Mouse (Mus musculus) midbrain, embryonic 14.5 days (tissue): Measurements from ENCODE around the gene Drg1. TPM values are rescaled to one million over a fixed set of nuclear protein-coding genes. Genes with fewer than 3 reads are reported as not detected.
"Not testable (repeated sequence)": the region's sequence is repeated elsewhere in the genome, so short reads cannot be mapped to it uniquely, and the experiment has no call there.

Experiments used
- ATAC-seq: fragments of 200-750 bp; cut with Nextera tagmentation; 2 replicates; pipeline ENCODE4 v1.8.0; 2017; ENCODE audit warnings: moderate number of reproducible peaks, moderate library complexity; ENCODE audit not compliant: low FRiP score, low TSS enrichment
- DNase-seq: peaks from one replicate; pipeline ENCODE4 v3.0.0-alpha.2; 2015
- H3K27ac ChIP-seq: fragments of 300-500 bp; sonication (generic); replicated peaks from 2 replicates; pipeline ENCODE4 v1.5.1; 2014; ENCODE audit warnings: mild to moderate bottlenecking, low read depth, low read length, moderate library complexity
- H3K27me3 ChIP-seq: fragments of 300-500 bp; sonication (generic); 2 replicates; pipeline ENCODE4 v1.6.1; 2014; ENCODE audit warnings: low read length, control low read depth, mixed read lengths; ENCODE audit not compliant: control insufficient read depth, insufficient read depth
- H3K36me3 ChIP-seq: fragments of 300-500 bp; sonication (generic); 2 replicates; pipeline ENCODE4 v1.6.1; 2014; ENCODE audit warnings: low read length, control low read depth; ENCODE audit not compliant: control insufficient read depth, insufficient read depth
- H3K4me1 ChIP-seq: fragments of 300-500 bp; sonication (generic); 2 replicates; pipeline ENCODE4 v1.6.1; 2014; ENCODE audit warnings: mild to moderate bottlenecking, antibody characterized with exemption, low read length, control low read depth; ENCODE audit not compliant: control insufficient read depth, insufficient read depth
- H3K4me2 ChIP-seq: fragments of 300-500 bp; sonication (generic); 2 replicates; pipeline ENCODE4 v1.6.1; 2014; ENCODE audit warnings: mild to moderate bottlenecking, low read length, moderate library complexity
- H3K4me3 ChIP-seq: fragments of 300-500 bp; sonication (generic); replicated peaks from 2 replicates; pipeline ENCODE4 v1.5.1; 2014; ENCODE audit warnings: low read depth, low read length
- H3K9ac ChIP-seq: fragments of 300-500 bp; sonication (generic); replicated peaks from 2 replicates; pipeline ENCODE4 v1.6.1; 2014; ENCODE audit warnings: mild to moderate bottlenecking, low read length, moderate library complexity
- H3K9me3 ChIP-seq: fragments of 300-500 bp; sonication (generic); 2 replicates; pipeline ENCODE4 v1.6.1; 2016; ENCODE audit warnings: low read length, control low read depth, mixed read lengths; ENCODE audit not compliant: control insufficient read depth
- WGBS: fragments of 180-500 bp; shearing (Covaris S2); extraction: QIAGEN DNeasy Blood & Tissue Kit; methylation state at CpG from one replicate; pipeline ENCODE4 v1.1.7; 2014; 5-methylcytosine and 5-hydroxymethylcytosine counted together
- polyA plus RNA-seq: library from polyadenylated mRNA; unstranded; fragments of >200 nt; fragmentation: Nextera tagmentation; extraction: Ambion mirVana; gene quantifications from 2 replicates; pipeline ENCODE4 v1.2.1, GENCODE M21; 2014

Drg1 gene
- polyA plus RNA-seq, 1 experiment from 2014 or later, result 242 TPM

DNA sequence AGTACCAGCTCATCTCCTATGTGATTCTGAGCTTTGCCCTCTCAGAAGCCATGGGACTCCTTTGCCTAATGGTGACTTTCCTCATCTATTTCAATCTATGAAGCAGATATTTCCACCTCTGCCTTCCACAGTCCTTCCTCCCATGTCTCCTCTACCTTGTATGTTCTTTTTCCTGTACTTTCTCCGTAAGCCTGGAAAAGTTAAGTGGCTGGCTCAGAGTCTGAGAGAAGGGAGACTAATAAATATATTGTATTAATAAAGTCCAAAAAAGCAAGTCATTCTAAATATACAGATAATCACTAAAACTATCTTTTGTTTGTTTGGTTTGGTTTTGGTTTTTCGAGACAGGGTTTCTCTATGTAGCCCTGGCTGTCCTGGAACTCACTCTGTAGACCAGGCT lies 103.1 kb downstream of the Drg1 start:
- not testable (repeated sequence) for H3K4me1 ChIP-seq, H3K9ac ChIP-seq, H3K27me3 ChIP-seq, H3K36me3 ChIP-seq, H3K27ac ChIP-seq, H3K4me2 ChIP-seq, ATAC-seq, H3K4me3 ChIP-seq, DNase-seq
- WGBS, result 81% methylated on average over 2 of the region's 2 CpGs
- H3K9me3 ChIP-seq, result peaks cover 23% of the 10 kb centered on the region

DNA sequence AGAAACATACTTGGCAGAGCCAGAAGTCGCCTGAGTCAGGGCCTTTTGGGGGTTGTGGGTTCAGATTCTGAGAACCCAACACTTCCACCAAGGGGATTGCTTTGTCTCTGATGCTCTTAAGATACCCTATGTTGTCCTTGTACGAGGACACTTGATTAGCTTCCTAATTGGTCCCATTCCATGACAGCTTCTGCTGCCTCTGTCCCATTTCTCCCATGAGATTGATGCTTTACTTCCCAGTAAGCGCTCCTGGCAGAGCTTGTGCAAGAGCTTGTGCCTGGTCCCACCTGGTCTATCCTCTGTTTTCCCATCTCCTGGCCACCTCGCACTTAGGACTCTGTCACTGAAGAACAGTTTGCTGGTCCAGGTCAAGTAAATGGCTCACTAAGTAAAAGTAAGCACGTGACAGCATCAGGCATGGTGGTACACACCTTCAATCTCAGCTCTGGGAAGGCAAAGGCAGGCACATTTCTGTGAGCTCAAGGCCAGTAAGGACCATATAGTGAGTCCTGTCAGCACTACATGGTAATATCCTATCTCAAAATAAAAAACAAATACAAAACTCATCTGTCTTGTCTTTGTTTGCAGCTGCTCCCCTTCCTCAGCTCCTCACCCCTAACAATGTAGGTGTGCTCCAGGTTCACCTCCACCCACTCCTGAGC lies 103.8 kb downstream of the Drg1 start:
- H3K4me2 ChIP-seq, DNase-seq, H3K4me1 ChIP-seq, H3K4me3 ChIP-seq, H3K27ac ChIP-seq, H3K27me3 ChIP-seq, H3K36me3 ChIP-seq, H3K9ac ChIP-seq: not testable (repeated sequence)
- peak; percentile 41 for ATAC-seq
- H3K9me3 ChIP-seq, result peaks cover 20% of the 10 kb centered on the region
- WGBS, result 68% methylated on average over 5 of the region's 5 CpGs

DNA sequence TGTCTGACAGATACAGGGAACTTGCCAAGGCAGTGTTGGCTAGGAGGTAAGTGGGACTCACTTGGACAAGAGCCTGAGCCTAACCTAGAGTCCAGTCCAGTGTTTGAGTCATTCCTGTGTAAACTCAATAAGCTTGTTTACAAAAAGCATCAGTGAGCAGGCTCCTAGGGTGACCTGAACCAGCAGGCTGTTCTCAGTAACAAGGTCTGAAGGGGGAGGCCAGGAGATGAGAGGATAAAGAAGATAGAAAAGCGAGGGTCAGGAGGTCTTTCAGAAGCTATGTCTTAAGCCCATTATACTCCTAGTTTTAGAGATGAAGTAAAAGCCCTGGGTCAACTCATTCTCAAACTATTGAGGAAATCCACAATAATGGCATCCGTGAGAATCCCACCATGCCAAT lies 104.8 kb downstream of the Drg1 start:
- not testable (repeated sequence) for H3K27me3 ChIP-seq, H3K4me1 ChIP-seq, H3K27ac ChIP-seq, DNase-seq, H3K36me3 ChIP-seq, ATAC-seq, H3K9ac ChIP-seq, H3K4me2 ChIP-seq, H3K4me3 ChIP-seq
- H3K9me3 ChIP-seq, result peaks cover 20% of the 10 kb centered on the region
- 58% methylated on average over 1 of the region's 2 CpGs for WGBS

DNA sequence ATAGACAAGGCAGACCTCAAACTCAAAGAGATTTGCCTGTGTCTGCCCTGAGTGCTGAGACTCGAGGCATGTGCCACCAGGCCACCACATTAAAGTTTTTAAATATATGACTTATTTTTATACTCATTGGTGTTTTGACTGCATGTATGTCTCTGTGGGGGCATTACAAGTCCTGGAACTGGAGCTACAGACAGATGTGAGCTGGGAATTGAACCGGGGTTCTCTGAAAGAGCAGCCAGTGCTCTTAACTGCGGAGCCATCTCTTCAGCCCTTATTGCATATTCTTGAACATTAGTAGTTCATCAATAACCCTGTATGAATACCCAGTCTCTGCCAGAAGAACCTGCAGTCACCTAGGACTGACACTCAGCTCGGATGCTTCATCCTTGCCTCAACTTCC lies 107.4 kb downstream of the Drg1 start:
- H3K27me3 ChIP-seq, H3K27ac ChIP-seq, H3K4me3 ChIP-seq, H3K4me2 ChIP-seq, H3K9ac ChIP-seq, ATAC-seq, H3K36me3 ChIP-seq, H3K4me1 ChIP-seq, DNase-seq: not testable (repeated sequence)
- WGBS, result 87% methylated on average over 4 of the region's 4 CpGs
- peaks cover 18% of the 10 kb centered on the region for H3K9me3 ChIP-seq

DNA sequence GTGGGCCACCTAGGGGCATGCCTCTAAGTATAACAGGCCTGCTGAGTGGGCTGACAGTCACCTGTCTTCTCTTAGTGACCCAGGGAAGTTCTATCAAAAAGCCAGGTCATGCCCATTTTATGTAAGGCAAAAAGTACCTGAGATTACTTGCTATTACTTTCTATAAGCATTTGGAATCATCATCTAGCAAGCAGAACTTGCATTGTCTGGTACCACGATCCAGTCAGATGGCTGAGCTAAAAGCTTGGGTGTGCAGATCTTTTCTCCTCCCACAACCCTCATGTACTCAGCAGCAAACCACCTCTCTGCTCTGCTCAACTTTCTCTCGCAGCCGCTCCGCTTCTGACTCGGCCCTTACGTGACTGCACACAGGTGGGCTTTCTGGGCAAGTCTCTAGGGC lies 108.2 kb downstream of the Drg1 start:
- not testable (repeated sequence) for H3K36me3 ChIP-seq, H3K4me1 ChIP-seq, H3K27me3 ChIP-seq, ATAC-seq, H3K9ac ChIP-seq, H3K4me3 ChIP-seq, H3K27ac ChIP-seq, H3K4me2 ChIP-seq, DNase-seq
- 92% methylated on average over 6 of the region's 6 CpGs for WGBS
- peaks cover 20% of the 10 kb centered on the region for H3K9me3 ChIP-seq

DNA sequence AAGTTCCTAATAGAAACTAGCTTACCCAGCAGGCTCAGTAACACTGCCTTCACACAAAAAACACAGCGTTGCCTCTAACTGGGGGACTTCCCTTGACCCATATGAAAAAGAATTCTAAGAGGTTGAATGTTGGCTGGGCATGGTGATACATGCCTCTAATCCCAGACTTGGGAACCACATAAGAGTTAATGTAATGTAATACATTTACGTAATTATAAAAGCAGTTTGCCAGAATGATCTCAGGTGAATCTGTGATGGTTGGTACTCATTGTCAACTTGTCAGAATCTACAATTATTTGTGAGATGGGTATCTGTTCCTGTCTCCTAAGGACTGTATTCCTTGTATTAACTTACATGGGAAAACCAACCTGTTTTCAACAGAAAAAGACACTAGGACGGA lies 109.2 kb downstream of the Drg1 start:
- not testable (repeated sequence) for H3K36me3 ChIP-seq, DNase-seq, H3K4me2 ChIP-seq, H3K27ac ChIP-seq, H3K4me1 ChIP-seq, H3K4me3 ChIP-seq, H3K27me3 ChIP-seq, ATAC-seq, H3K9ac ChIP-seq
- peaks cover 15% of the 10 kb centered on the region for H3K9me3 ChIP-seq
- 89% methylated on average over 2 of the region's 3 CpGs for WGBS

DNA sequence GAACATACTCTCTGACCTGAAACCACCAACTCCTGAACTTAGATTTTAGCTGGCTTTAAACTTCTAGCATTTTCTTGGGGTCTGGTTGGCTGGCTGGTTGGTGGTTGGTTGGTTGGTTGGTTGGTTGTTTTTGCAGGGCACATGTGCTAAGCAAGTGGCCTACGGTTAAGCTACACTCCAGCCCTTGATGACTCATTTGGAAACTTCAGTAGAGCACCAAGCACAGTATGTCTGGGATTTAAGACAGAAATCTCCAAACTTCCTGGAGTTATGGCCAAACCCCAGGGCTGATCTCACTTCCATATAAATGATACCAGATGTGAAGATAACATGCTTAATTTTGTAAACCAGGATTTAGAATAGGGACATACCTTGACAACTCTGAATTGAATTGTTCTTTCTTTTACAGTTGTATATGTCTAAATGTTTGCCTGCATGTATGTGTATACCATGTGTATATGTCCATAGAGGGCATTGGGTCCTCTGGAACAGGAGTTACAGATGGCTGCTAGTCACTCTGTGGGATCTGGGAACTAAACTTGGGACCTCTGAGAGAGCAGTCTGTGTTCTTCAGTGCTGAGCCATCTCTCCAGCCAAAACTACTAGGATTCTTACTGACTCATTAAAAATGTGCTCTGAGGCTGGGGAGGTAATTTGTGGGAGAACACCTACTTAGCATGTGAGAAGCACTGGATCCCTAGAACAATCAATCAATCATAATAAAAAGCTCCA lies 112.4 kb downstream of the Drg1 start:
- ATAC-seq, result peak; percentile 51
- H3K27ac ChIP-seq, result not testable (repeated sequence)

DNA sequence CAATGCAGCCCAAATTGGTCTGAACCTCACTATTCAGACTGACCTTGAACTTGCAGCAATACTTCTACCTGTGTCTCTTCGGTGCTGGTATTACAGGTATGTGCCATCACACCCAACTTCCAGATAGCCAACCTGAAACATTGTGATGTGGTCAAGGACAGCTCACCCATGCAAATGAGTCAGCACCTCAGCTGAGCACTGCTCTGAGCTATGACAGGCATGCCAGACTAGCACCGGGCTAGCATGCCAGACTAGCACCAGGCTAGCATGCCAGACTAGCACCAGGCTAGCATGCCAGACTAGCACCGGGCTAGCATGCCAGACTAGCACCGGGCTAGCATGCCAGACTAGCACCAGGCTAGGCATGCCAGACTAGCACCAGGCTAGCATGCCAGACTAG lies 114.9 kb downstream of the Drg1 start:
- DNase-seq, H3K27me3 ChIP-seq, H3K4me2 ChIP-seq, H3K27ac ChIP-seq, H3K9ac ChIP-seq, H3K4me3 ChIP-seq, H3K36me3 ChIP-seq, H3K4me1 ChIP-seq: not testable (repeated sequence)
- ATAC-seq, result peak; percentile 28
- peaks cover 11% of the 10 kb centered on the region for H3K9me3 ChIP-seq
- 92% methylated on average over 4 of the region's 4 CpGs for WGBS

More for the DNA sequence above, 112.4 kb downstream of the Drg1 start:
- H3K9ac ChIP-seq, H3K4me1 ChIP-seq, H3K4me2 ChIP-seq, DNase-seq, H3K36me3 ChIP-seq, H3K27me3 ChIP-seq, H3K4me3 ChIP-seq: not testable (repeated sequence)
- H3K9me3 ChIP-seq, result peaks cover 15% of the 10 kb centered on the region
- 79% methylated on average over 1 of the region's 1 CpGs for WGBS

DNA sequence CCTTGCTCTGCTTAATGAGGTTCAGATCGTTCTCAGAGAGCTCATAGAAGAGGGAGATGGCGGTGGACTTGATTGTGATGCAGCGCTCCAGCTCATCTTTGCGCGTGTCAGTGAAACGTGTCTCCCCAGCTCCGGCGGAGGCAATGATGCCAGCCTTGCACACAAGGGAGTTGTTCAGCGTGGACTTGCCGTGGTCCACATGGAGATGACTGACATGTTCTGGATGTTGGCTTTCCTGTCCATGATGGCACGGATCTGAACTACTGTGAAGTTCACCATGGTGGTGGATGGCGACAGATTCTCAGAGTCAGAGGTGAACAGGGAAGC lies 115.6 kb downstream of the Drg1 start:
- 97% methylated on average over 12 of the region's 12 CpGs for WGBS
- DNase-seq, H3K9ac ChIP-seq, H3K4me2 ChIP-seq, H3K4me1 ChIP-seq, H3K4me3 ChIP-seq, H3K27ac ChIP-seq, H3K27me3 ChIP-seq, ATAC-seq, H3K36me3 ChIP-seq: not testable (repeated sequence)
- peaks cover 11% of the 10 kb centered on the region for H3K9me3 ChIP-seq
